Comparison of ENCODE assay signal across 8 mouse cellular contexts in genomic region chr12:10589537-10589936, GRCm38 (mm10).
DNase-seq lines count a peak whose midpoint lies in the region; ATAC-seq and TF ChIP-seq lines count a peak whose summit lies in the region.

No protein-coding gene starts in this region.

- H3K4me3 ChIP-seq in gastrocnemius, adult 2 months: no peak overlapping the region
- no peak overlapping the region for H3K4me3 ChIP-seq in intestine, postnatal 0 days (ENCODE audit: low read depth, low read length)
- H3K4me3 ChIP-seq in midbrain, embryonic 13.5 days (replicated peaks): no peak overlapping the region

- H3K27me3 ChIP-seq in intestine, postnatal 0 days (replicated peaks; ENCODE audit: control insufficient read depth, insufficient read depth, low read length): no peaks in the 10 kb centered on the region
- H3K27me3 ChIP-seq in midbrain, embryonic 13.5 days: no peaks in the 10 kb centered on the region

- no peaks in the 10 kb centered on the region for H3K4me1 ChIP-seq in intestine, postnatal 0 days (replicated peaks; ENCODE audit: control insufficient read depth, insufficient read depth, low read length)
- no peaks in the 10 kb centered on the region for H3K4me1 ChIP-seq in midbrain, embryonic 13.5 days (replicated peaks)

- no peak overlapping the region for H3K27ac ChIP-seq in gastrocnemius, adult 2 months
- no peak overlapping the region for H3K27ac ChIP-seq in intestine, postnatal 0 days (ENCODE audit: low read depth, low read length)
- no peak overlapping the region for H3K27ac ChIP-seq in midbrain, embryonic 13.5 days

- peak; percentile 21 to 40 for DNase-seq in urinary bladder, adult 18-20 months (ENCODE audit: low spot score in 2 of 2)
- no peak for DNase-seq in urinary bladder, postnatal 10 days (ENCODE audit: low spot score)
- DNase-seq in gastrocnemius, adult 2 months: peak; percentile 33
- DNase-seq in left cerebral cortex, postnatal 14 days (ENCODE audit: low spot score in 2 of 2): peak; percentile 84 to 85
- peak; percentile 16 to 32 for DNase-seq in spleen, postnatal 10 days (ENCODE audit: low spot score in 2 of 2)

- 31% methylated on average over 8 of the region's 8 CpGs for WGBS in intestine, postnatal 0 days
- 42% methylated on average over 8 of the region's 8 CpGs for WGBS in midbrain, embryonic 13.5 days

- H3K4me2 ChIP-seq in intestine, postnatal 0 days (replicated peaks; ENCODE audit: low read depth): no peak overlapping the region
- H3K4me2 ChIP-seq in midbrain, embryonic 13.5 days (replicated peaks): no peak overlapping the region

- peak; percentile 87 for ATAC-seq in common myeloid progenitor, adult 5-6 weeks (replicated peaks; ENCODE audit: low read depth, poor library complexity, severe bottlenecking)
- peak; percentile 69 for ATAC-seq in intestine, postnatal 0 days
- peak; percentile 94 for ATAC-seq in midbrain, embryonic 13.5 days

- intact Hi-C loops in gastrocnemius, adult 2 months (cut with DNase I): loop anchor here (2.0 to 5.0 kb wide), 3 partner anchors 52 to 1539 kb away; no protein-coding TSS in a partner anchor
- intact Hi-C loops in left cerebral cortex, postnatal 14 days (cut with DNase I): loop anchor here (1.0 kb wide), 1 partner anchor 1537 kb away; no protein-coding TSS in a partner anchor

- H3K9ac ChIP-seq in intestine, postnatal 0 days (ENCODE audit: low read depth, low read length): no peak overlapping the region
- H3K9ac ChIP-seq in midbrain, embryonic 13.5 days (replicated peaks): no peak overlapping the region

- TF ChIP-seq CTCF in gastrocnemius, adult 2 months (IDR thresholded peaks at IDR 0.05): peak; percentile 93
- TF ChIP-seq CTCF in intestine, postnatal 0 days (IDR thresholded peaks at IDR 0.05; ENCODE audit: low read depth): peak; percentile 90

- H3K9me3 ChIP-seq in intestine, postnatal 0 days (ENCODE audit: control insufficient read depth): no peaks in the 10 kb centered on the region
- H3K9me3 ChIP-seq in midbrain, embryonic 13.5 days: no peaks in the 10 kb centered on the region

- H3K36me3 ChIP-seq in intestine, postnatal 0 days (ENCODE audit: control insufficient read depth, insufficient read depth): no peaks in the 10 kb centered on the region
- H3K36me3 ChIP-seq in midbrain, embryonic 13.5 days: no peaks in the 10 kb centered on the region
